Mouse (Mus musculus): Measurements from ENCODE around the gene Sec61a1.

Sec61a1 gene

GRCm38 (mm10) chr6:88465181-88465920 is 53.4 kb downstream of the Sec61a1 start, which contains the start of gene Ruvbl1:
Gene Ruvbl1, plus strand, starts transcription at chr6:88465409.
- in situ Hi-C loops (cut with MboI; ENCODE audit: unreplicated experiment in 2 of 2) = no loop called here

DNA sequence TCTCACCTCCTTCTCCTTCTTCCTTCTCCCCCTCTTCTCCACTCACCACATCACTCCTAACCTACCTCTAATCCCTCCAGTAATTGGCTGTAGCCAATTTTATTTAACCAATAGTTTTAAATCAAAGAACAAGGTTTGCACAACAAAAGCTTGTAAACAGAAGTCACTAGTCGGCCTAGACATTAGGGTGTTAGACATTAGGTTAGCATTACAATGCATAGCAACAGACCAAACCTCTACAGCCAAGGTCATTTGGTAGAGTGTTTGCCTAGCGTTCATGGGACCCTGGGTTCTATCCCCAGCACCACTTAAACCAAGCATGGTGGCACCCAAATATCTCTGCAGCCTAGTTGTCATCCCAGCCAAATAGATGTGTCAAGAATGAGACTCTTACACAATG is 64.2 kb downstream of the Sec61a1 start:
- in situ Hi-C loops (cut with MboI; ENCODE audit: unreplicated experiment in 2 of 2) = no loop called here

Data from v-Abl transformed pro-B cells (cell line).